Mouse (Mus musculus) CD8-positive naive resting alpha-beta T cell, adult 57 days (primary cell): ENCODE data around the gene Slc7a10. TPM values are rescaled to one million over a fixed set of nuclear protein-coding genes. Genes with fewer than 3 reads are reported as not detected.

Experiments used
- total RNA-seq: library from RNA; stranded (reverse); gene quantifications from one replicate; pipeline ENCODE4 v1.2.4, GENCODE M21; 2023

Gene Slc7a10
- total RNA-seq, result not detected

DNA sequence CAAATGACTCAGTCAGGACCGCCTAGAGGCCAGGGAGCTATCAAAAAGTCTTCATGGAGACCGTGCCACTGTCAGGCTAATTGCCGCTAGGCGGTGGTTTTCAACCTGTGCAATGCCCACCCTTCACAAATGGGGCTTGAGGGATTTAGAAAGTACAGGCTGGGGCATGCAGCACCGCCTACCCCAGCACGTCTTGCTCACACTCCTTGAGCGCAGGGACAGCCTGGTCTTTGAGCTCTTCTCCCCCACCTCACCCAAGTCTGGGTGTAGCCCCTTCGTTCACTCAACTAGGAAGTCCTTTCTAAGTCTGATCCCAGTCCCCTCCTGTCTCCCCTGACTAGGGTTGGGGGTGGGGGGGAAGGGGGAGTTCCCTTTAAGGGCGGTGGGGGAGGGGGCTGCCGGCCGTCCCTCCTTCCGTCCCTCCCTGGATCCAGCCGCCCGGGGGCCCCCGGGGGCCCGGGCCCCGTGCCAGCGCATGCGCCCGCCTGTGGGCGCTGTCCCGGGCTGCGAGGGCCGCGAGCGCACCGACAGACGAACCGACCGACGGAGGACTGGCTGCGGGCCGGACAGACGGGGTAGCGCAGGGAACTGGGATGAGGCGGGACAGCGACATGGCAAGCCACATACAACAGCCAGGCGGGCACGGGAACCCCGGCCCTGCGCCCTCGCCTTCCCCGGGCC is at the start of gene Slc7a10:
Gene Slc7a10, plus strand, starts transcription at position 497 of the 681 bp plus-strand sequence.

DNA sequence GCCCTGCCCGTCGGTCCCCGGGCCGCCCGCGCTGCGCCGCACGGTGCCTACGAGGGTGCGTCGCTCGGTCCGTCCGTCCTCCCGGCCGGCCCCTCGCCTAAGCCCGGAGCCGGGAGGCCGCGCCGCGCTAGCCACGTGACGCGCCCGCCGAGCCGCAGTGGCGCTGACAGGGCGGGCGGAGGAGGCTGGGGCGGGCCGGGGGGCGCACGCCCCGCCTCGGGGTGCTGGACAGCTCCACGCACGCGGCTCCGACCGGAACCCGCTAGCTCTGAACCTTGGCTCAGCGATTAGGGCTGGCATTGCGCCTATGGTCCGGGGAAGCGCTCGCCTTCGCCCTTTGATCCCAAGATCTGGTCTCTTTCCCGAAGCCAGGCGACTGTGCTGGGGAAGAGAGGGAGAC is 29.0 kb downstream of the Slc7a10 start, which contains the start of gene Lrp3:
Gene Lrp3, minus strand, starts transcription at position 274 of the 400 bp plus-strand sequence.

Other genes with a start within 250 kb of the Slc7a10 start
- gene Cebpg, start 129.8 kb upstream of the Slc7a10 start, total RNA-seq, result 34.0 TPM
- 1.3 TPM for gene Cebpa, start 67.1 kb upstream of the Slc7a10 start, total RNA-seq
- gene Lrp3, start 29.1 kb downstream of the Slc7a10 start, total RNA-seq, result not detected
- gene Gpatch1, start 132.1 kb downstream of the Slc7a10 start, total RNA-seq, result 17.6 TPM
- not detected for gene Rhpn2, start 147.8 kb downstream of the Slc7a10 start, total RNA-seq
- 12.8 TPM for gene Faap24, start 210.5 kb downstream of the Slc7a10 start, total RNA-seq
- gene Cep89, start 210.7 kb downstream of the Slc7a10 start, total RNA-seq, result 8.3 TPM